Mouse (Mus musculus) embryo, embryonic 11.5 days (tissue): ENCODE results near the gene Odaph.
"Not testable (repeated sequence)": the region's sequence is repeated elsewhere in the genome, so short reads cannot be mapped to it uniquely, and the experiment has no call there.

Source experiments
- DNase-seq: peaks from one replicate; pipeline ENCODE4 v3.0.0-alpha.2; 2012; ENCODE audit warnings: low read depth, low spot score

Odaph gene

GRCm38 (mm10) chr5:91987236-91987635 is at the start of gene Odaph:
TSS of gene Odaph (plus strand) at chr5:91987475.
- no peak for DNase-seq

GRCm38 (mm10) chr5:91945609-91946008 is 41.7 kb upstream of the Odaph start:
- not testable (repeated sequence) for DNase-seq

GRCm38 (mm10) chr5:91947008-91947407 is 40.3 kb upstream of the Odaph start:
- DNase-seq = no peak

GRCm38 (mm10) chr5:91949441-91949840 is 37.8 kb upstream of the Odaph start:
- DNase-seq = no peak

GRCm38 (mm10) chr5:91951404-91951803 is 35.9 kb upstream of the Odaph start:
- DNase-seq = no peak

GRCm38 (mm10) chr5:91956991-91957760 is 30.1 kb upstream of the Odaph start:
- no peak for DNase-seq

GRCm38 (mm10) chr5:91959096-91959495 is 28.2 kb upstream of the Odaph start:
- no peak for DNase-seq

GRCm38 (mm10) chr5:91959986-91960385 is 27.3 kb upstream of the Odaph start:
- DNase-seq = no peak

- DNase-seq = no peak
These were observed 26.5 kb upstream of the Odaph start for GRCm38 (mm10) chr5:91960606-91961254.

- no peak for DNase-seq
These were observed 25.9 kb upstream of the Odaph start for GRCm38 (mm10) chr5:91961370-91961769.

- no peak for DNase-seq
These were observed 25.0 kb upstream of the Odaph start for GRCm38 (mm10) chr5:91962259-91962638.

- peak; percentile 90 for DNase-seq
These were observed 24.4 kb upstream of the Odaph start, which contains the start of gene Rchy1 for GRCm38 (mm10) chr5:91962639-91963440. TSS of gene Rchy1 (minus strand) at chr5:91963068.

GRCm38 (mm10) chr5:91972046-91972445 is 15.2 kb upstream of the Odaph start:
- DNase-seq = no peak

GRCm38 (mm10) chr5:91974002-91974401 is 13.3 kb upstream of the Odaph start:
- no peak for DNase-seq

- no peak for DNase-seq
These were observed 11.5 kb upstream of the Odaph start for GRCm38 (mm10) chr5:91975758-91976157.

- DNase-seq = no peak
These were observed 10.5 kb upstream of the Odaph start for GRCm38 (mm10) chr5:91976566-91977396.

- DNase-seq = no peak
These were observed 9.9 kb upstream of the Odaph start for GRCm38 (mm10) chr5:91977397-91977770.

- DNase-seq = no peak
These were observed 6.0 kb upstream of the Odaph start for GRCm38 (mm10) chr5:91981176-91981840.

GRCm38 (mm10) chr5:91983490-91983889 is 3.8 kb upstream of the Odaph start:
- DNase-seq = no peak

GRCm38 (mm10) chr5:91985721-91986120 is 1.6 kb upstream of the Odaph start:
- DNase-seq = no peak

GRCm38 (mm10) chr5:91987799-91988198 is 524 bp downstream of the Odaph start:
- no peak for DNase-seq
